Mouse (Mus musculus) liver, embryonic 14.5 days (tissue): ENCODE measurements around the gene Ccdc63. TPM values are rescaled to one million over a fixed set of nuclear protein-coding genes. Genes with fewer than 3 reads are reported as not detected.
A peak's percentile ranks its signal among the peaks of the same experiment; 100 is the strongest.

Source experiments
- ATAC-seq: fragments of 200-750 bp; cut with Nextera tagmentation; 2 replicates; pipeline ENCODE4 v1.8.0; 2017; ENCODE audit warnings: moderate number of reproducible peaks, mild to moderate bottlenecking, moderate library complexity; ENCODE audit not compliant: insufficient read depth
- DNase-seq, 3 experiments: peaks; one replicate each; pipeline ENCODE4 v3.0.0-alpha.2; 2012 to 2013; ENCODE audit warnings: low read depth in 3 of 3, low spot score in 3 of 3
- H3K27ac ChIP-seq: fragments of 300-500 bp; sonication (generic); 2 replicates; pipeline ENCODE4 v1.5.1; 2014; ENCODE audit warnings: moderate library complexity, mild to moderate bottlenecking, control low read depth, inconsistent platforms
- H3K27me3 ChIP-seq: fragments of 300-500 bp; sonication (generic); 2 replicates; pipeline ENCODE4 v1.6.1; 2014; ENCODE audit warnings: mild to moderate bottlenecking, low read length, moderate library complexity; ENCODE audit not compliant: control insufficient read depth, insufficient read depth
- H3K36me3 ChIP-seq: fragments of 300-500 bp; sonication (generic); replicated peaks from 2 replicates; pipeline ENCODE4 v1.6.1; 2014; ENCODE audit warnings: low read depth; ENCODE audit not compliant: control insufficient read depth, insufficient read depth
- H3K4me1 ChIP-seq, 2 experiments: fragments of 200-500 bp in 1 of 2; fragments of 300-500 bp in 1 of 2; sonication (generic) in 1 of 2; replicated peaks; 2 replicates each; pipeline ENCODE4 v1.6.1; 2012 to 2014; ENCODE audit warnings: antibody characterized with exemption in 1 of 2, inconsistent platforms in 1 of 2, low read length in 1 of 2; ENCODE audit not compliant: control insufficient read depth in 2 of 2, insufficient read depth in 2 of 2
- H3K4me2 ChIP-seq: fragments of 300-500 bp; sonication (generic); 2 replicates; pipeline ENCODE4 v1.6.1; 2014; ENCODE audit warnings: low read depth, mild to moderate bottlenecking, control low read depth, moderate library complexity
- H3K4me3 ChIP-seq, 2 experiments: fragments of 200-500 bp in 1 of 2; fragments of 300-500 bp in 1 of 2; sonication (generic) in 1 of 2; 2 replicates each; pipeline ENCODE4 v1.5.1; 2012 to 2014; ENCODE audit warnings: low read depth in 2 of 2, low read length in 2 of 2, mild to moderate bottlenecking in 2 of 2, control low read depth in 1 of 2, inconsistent platforms in 1 of 2, moderate library complexity in 1 of 2; ENCODE audit not compliant: insufficient read depth in 1 of 2
- H3K9ac ChIP-seq: fragments of 300-500 bp; sonication (generic); replicated peaks from 2 replicates; pipeline ENCODE4 v1.6.1; 2014; ENCODE audit warnings: mild to moderate bottlenecking, control low read depth, moderate library complexity
- H3K9me3 ChIP-seq: fragments of 300-500 bp; sonication (generic); 2 replicates; pipeline ENCODE4 v1.6.1; 2016; ENCODE audit warnings: low read length, mixed read lengths; ENCODE audit not compliant: control insufficient read depth
- CTCF ChIP-seq: IDR thresholded peaks from 2 replicates; pipeline ENCODE4 v1.5.1; 2016; ENCODE audit warnings: antibody characterized with exemption, low read depth, control low read depth
- EP300 ChIP-seq: IDR thresholded peaks from 2 replicates; pipeline ENCODE4 v1.6.1; 2016; ENCODE audit warnings: antibody characterized with exemption, low read depth
- WGBS: fragments of 180-500 bp; shearing (Covaris S2); extraction: QIAGEN DNeasy Blood & Tissue Kit; methylation state at CpG from one replicate; pipeline ENCODE4 v1.1.7; 2014; ENCODE audit not compliant: insufficient replicate concordance; 5-methylcytosine and 5-hydroxymethylcytosine counted together
- polyA plus RNA-seq, 2 experiments: library from polyadenylated mRNA; depleted of rRNA in 1 of 2; stranded (reverse) in 1 of 2; unstranded in 1 of 2; fragments of >200 nt; fragmentation: Nextera tagmentation in 1 of 2; extraction: Ambion mirVana in 1 of 2; gene quantifications; 2 replicates each; pipeline versions ENCODE4 v1.2.1 to v1.2.3; 2012 to 2014

The Ccdc63 gene
- polyA plus RNA-seq, 2 experiments: 0.13 TPM; not detected in 1

- Histone ChIP-seq H3K27ac (peak overlapping the region; percentile 47), H3K36me3 (peaks cover 36% of the 10 kb centered on the region), H3K27me3 (no peaks in the 10 kb centered on the region), H3K4me2 (peak overlapping the region; percentile 96), H3K4me3 (peak overlapping the region; percentile 84 to 93), H3K9me3 (no peaks in the 10 kb centered on the region), H3K4me1 (peaks cover 20 to 51% of the 10 kb centered on the region in 2 experiments), H3K9ac (peak overlapping the region; percentile 98)
- TF ChIP-seq EP300 (no peak), CTCF (no peak)
- no peak; the same call in 1 of the 2 replicates for ATAC-seq
- DNase-seq: no peak
- 1% methylated on average over 42 of the region's 42 CpGs for WGBS
Measured at GRCm38 (mm10) chr5:122158557-122159515, 18.2 kb upstream of the Ccdc63 start.

GRCm38 (mm10) chr5:122157827-122158381 is 17.3 kb upstream of the Ccdc63 start, which contains the start of gene Ppp1cc:
TSS of gene Ppp1cc (plus strand) at chr5:122158278.
- Histone ChIP-seq H3K9me3 (no peaks in the 10 kb centered on the region), H3K36me3 (peaks cover 27% of the 10 kb centered on the region), H3K9ac (peak within 1 kb of the TSS; percentile 98), H3K4me3 (peak within 1 kb of the TSS; percentile 84 to 93), H3K27ac (peak within 1 kb of the TSS; percentile 47), H3K4me2 (peak within 1 kb of the TSS; percentile 96), H3K4me1 (peaks cover 20 to 46% of the 10 kb centered on the region in 2 experiments), H3K27me3 (no peaks in the 10 kb centered on the region)
- WGBS: 1% methylated on average over 42 of the region's 54 CpGs
- DNase-seq: peak; percentile 85 to 86 (median 86)
- TF ChIP-seq EP300 (peak; percentile 37; the same call in 1 of the 2 replicates), CTCF (peak; percentile 53)
- ATAC-seq: peak; percentile 93

- Histone ChIP-seq H3K4me3 (no peak overlapping the region), H3K4me1 (peaks cover 20 to 40% of the 10 kb centered on the region in 2 experiments), H3K36me3 (peaks cover 17% of the 10 kb centered on the region), H3K27me3 (no peaks in the 10 kb centered on the region), H3K27ac (no peak overlapping the region), H3K9ac (no peak overlapping the region), H3K9me3 (no peaks in the 10 kb centered on the region), H3K4me2 (no peak overlapping the region)
- TF ChIP-seq EP300: no peak
- TF ChIP-seq CTCF: no peak
- no peak for ATAC-seq
- WGBS: 56% methylated on average over 2 of the region's 2 CpGs
- DNase-seq: no peak
Measured at GRCm38 (mm10) chr5:122156486-122156885, 15.9 kb upstream of the Ccdc63 start.

GRCm38 (mm10) chr5:122155613-122156012 is 15.0 kb upstream of the Ccdc63 start:
- H3K9ac ChIP-seq: no peak overlapping the region
- H3K4me1 ChIP-seq: peaks cover 14 to 34% of the 10 kb centered on the region in 2 experiments
- no peak for ATAC-seq
- H3K9me3 ChIP-seq: no peaks in the 10 kb centered on the region
- no peaks in the 10 kb centered on the region for H3K27me3 ChIP-seq
- H3K4me2 ChIP-seq: no peak overlapping the region; the same call in 1 of the 2 replicates
- DNase-seq: no peak
- TF ChIP-seq CTCF (no peak), EP300 (no peak)
- no peak overlapping the region for H3K27ac ChIP-seq
- H3K4me3 ChIP-seq: no peak overlapping the region
- H3K36me3 ChIP-seq: peaks cover 8% of the 10 kb centered on the region

GRCm38 (mm10) chr5:122154782-122155181 is 14.2 kb upstream of the Ccdc63 start:
- 48% methylated on average over 3 of the region's 3 CpGs for WGBS
- H3K4me1 ChIP-seq: peaks cover 10 to 27% of the 10 kb centered on the region in 2 experiments
- H3K36me3 ChIP-seq: peaks cover 3% of the 10 kb centered on the region
- DNase-seq (no peak), ATAC-seq (no peak)
- no peaks in the 10 kb centered on the region for H3K9me3 ChIP-seq
- no peak for TF ChIP-seq CTCF
- no peak for TF ChIP-seq EP300
- no peaks in the 10 kb centered on the region for H3K27me3 ChIP-seq
- H3K27ac ChIP-seq: no peak overlapping the region
- H3K9ac ChIP-seq: no peak overlapping the region
- H3K4me3 ChIP-seq: no peak overlapping the region
- no peak overlapping the region for H3K4me2 ChIP-seq
